Comparison of ENCODE assay signal across 8 mouse cellular contexts in genomic region chr2:129198436-129199327, GRCm38 (mm10). TPM values are rescaled to one million over a fixed set of nuclear protein-coding genes. Genes with fewer than 3 reads are reported as not detected.
A peak's percentile ranks its signal among the peaks of the same experiment; 100 is the strongest.
DNase-seq lines count a peak whose midpoint lies in the region; ATAC-seq and TF ChIP-seq lines count a peak whose summit lies in the region.

Gene Slc20a1 (plus strand): TSS chr2:129198764.

- ATAC-seq in kidney, embryonic 15.5 days (replicated peaks; ENCODE audit: low FRiP score): peak; percentile 100
- ATAC-seq in monocyte, adult 5-6 weeks (replicated peaks; ENCODE audit: insufficient number of reproducible peaks, low FRiP score, low TSS enrichment, poor library complexity, severe bottlenecking): peak; percentile 93

- H3K9me3 ChIP-seq in heart, embryonic 10.5 days: no peaks in the 10 kb centered on the region
- no peaks in the 10 kb centered on the region for H3K9me3 ChIP-seq in kidney, embryonic 15.5 days (replicated peaks)

- peak within 1 kb of the TSS; percentile 82 for H3K4me3 ChIP-seq in bone marrow macrophage, adult 2 months (ENCODE audit: insufficient read depth, low read length)
- H3K4me3 ChIP-seq in embryonic fibroblast, embryonic 13.5 days (ENCODE audit: insufficient read depth, low read length): peak within 1 kb of the TSS; percentile 91
- H3K4me3 ChIP-seq in heart, embryonic 10.5 days: peak within 1 kb of the TSS; percentile 80
- H3K4me3 ChIP-seq in kidney, embryonic 15.5 days (replicated peaks): peak within 1 kb of the TSS; percentile 75

- H3K4me1 ChIP-seq in bone marrow macrophage, adult 2 months (ENCODE audit: control insufficient read depth, insufficient read depth, low read length): peaks cover 41% of the 10 kb centered on the region
- H3K4me1 ChIP-seq in embryonic fibroblast, embryonic 13.5 days (ENCODE audit: control insufficient read depth, insufficient read depth, low read length): no peaks in the 10 kb centered on the region
- peaks cover 18% of the 10 kb centered on the region for H3K4me1 ChIP-seq in heart, embryonic 10.5 days
- peaks cover 22% of the 10 kb centered on the region for H3K4me1 ChIP-seq in kidney, embryonic 15.5 days

- DNase-seq in A20 (ENCODE audit: low read depth, low spot score): peak; percentile 98
- peak; percentile 99 for DNase-seq in heart, embryonic 10.5 days (ENCODE audit: low spot score)
- peak; percentile 100 for DNase-seq in liver
- DNase-seq in spleen, postnatal 4 days (ENCODE audit: low spot score in 2 of 2): peak; percentile 100

- peaks cover 34% of the 10 kb centered on the region for H3K36me3 ChIP-seq in heart, embryonic 10.5 days
- peaks cover 36% of the 10 kb centered on the region for H3K36me3 ChIP-seq in kidney, embryonic 15.5 days

- H3K4me2 ChIP-seq in kidney, embryonic 15.5 days: peak within 1 kb of the TSS; percentile 85

- TF ChIP-seq CTCF in bone marrow macrophage, adult 2 months (IDR thresholded peaks at IDR 0.05; ENCODE audit: low read depth, low read length): no peak
- no peak for TF ChIP-seq CTCF in embryonic fibroblast, embryonic 13.5 days (IDR thresholded peaks at IDR 0.05; ENCODE audit: borderline replicate concordance, insufficient read depth, low read length)

- WGBS in heart, embryonic 10.5 days: under 1% methylated on average over 86 of the region's 96 CpGs
- under 1% methylated on average over 92 of the region's 96 CpGs for WGBS in kidney, embryonic 15.5 days

- H3K27ac ChIP-seq in bone marrow macrophage, adult 2 months (ENCODE audit: insufficient read depth, low read depth, low read length): peak within 1 kb of the TSS; percentile 86
- peak within 1 kb of the TSS; percentile 79 for H3K27ac ChIP-seq in embryonic fibroblast, embryonic 13.5 days (ENCODE audit: insufficient read depth, low read length)
- H3K27ac ChIP-seq in heart, embryonic 10.5 days: peak within 1 kb of the TSS; percentile 95
- H3K27ac ChIP-seq in kidney, embryonic 15.5 days: peak within 1 kb of the TSS; percentile 86

- H3K27me3 ChIP-seq in heart, embryonic 10.5 days (ENCODE audit: insufficient read depth, poor library complexity, severe bottlenecking): no peaks in the 10 kb centered on the region
- H3K27me3 ChIP-seq in kidney, embryonic 15.5 days: no peaks in the 10 kb centered on the region

- peak within 1 kb of the TSS; percentile 84 for H3K9ac ChIP-seq in kidney, embryonic 15.5 days

- TF ChIP-seq POLR2A in bone marrow macrophage, adult 2 months (IDR thresholded peaks at IDR 0.05; ENCODE audit: borderline replicate concordance, low read depth, low read length): peak; percentile 62; the same call in 1 of the 2 replicates
- TF ChIP-seq POLR2A in embryonic fibroblast, embryonic 13.5 days (IDR thresholded peaks at IDR 0.05; ENCODE audit: low read depth, low read length): peak; percentile 94

RNA-seq across cellular contexts. Expression of gene Slc20a1, which starts in this region (rescaled TPM):
- polyA plus RNA-seq in bone marrow macrophage, adult 2 months (2012; ENCODE audit: insufficient read depth, insufficient read length, missing spikeins): 29.5 and 32.1 TPM in 2 replicates
- 141 and 186 TPM in 2 replicates for polyA plus RNA-seq in embryonic fibroblast, embryonic 13.5 days (2011; ENCODE audit: insufficient read length, low read depth, missing spikeins)
- polyA plus RNA-seq in heart, embryonic 10.5 days (2016; fragmentation: Nextera tagmentation; extraction: Ambion mirVana): 41.6 and 41.8 TPM in 2 replicates
- 28.1 and 30.2 TPM in 2 replicates for polyA plus RNA-seq in kidney, embryonic 15.5 days (2015; fragmentation: Nextera tagmentation; extraction: Ambion mirVana)
- total RNA-seq in monocyte, adult 5-6 weeks (2017): 139 to 316 TPM (median 186 TPM) in 3 replicates

Comparison
In these comparisons a context has a peak if more than half of its experiments do, and no peak if none do; other contexts are left out.
1. Peak in every context shown above with its lines: DNase-seq, ATAC-seq, H3K4me3 ChIP-seq and H3K27ac ChIP-seq.